20 mouse cellular contexts compared by ENCODE assay signal in the genomic region with DNA sequence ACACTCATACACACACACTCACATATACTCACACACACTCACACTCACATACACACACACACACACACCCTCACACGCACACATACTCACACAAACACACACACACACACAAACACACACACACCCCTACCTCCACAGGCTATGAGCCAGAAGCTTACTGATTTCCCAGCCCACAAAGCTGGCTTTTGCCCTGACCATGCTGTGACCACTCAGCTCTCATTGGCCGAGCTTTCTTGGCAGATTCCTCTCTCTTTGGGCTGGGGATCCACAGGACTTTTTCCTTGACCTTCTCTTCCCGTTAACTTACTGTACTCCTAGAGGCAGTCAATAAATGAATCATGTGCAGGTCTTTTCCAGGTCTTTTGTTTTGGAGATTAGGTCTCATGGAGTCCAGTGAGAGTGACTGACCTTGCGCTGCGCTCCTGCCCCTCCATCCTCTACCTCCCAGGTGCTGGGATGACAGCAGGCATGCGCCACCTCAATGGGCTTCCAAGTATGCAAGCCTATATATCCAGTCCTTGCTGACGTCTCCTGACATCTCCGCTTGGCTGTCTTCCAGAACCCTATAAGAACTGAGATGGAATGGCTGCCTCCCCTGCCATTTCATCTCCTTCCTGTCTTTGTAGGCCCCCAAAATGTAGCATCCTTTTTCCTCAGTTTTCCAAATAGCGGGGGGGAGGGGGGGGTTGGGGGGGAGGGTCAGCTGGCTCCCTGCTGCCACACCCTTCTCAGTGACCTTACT. TPM values are rescaled to one million over a fixed set of nuclear protein-coding genes. Genes with fewer than 3 reads are reported as not detected.
DNase-seq lines count a peak whose midpoint lies in the region; ATAC-seq lines count a peak whose summit lies in the region.
"Had no signal": no experiment of that assay in that cellular context is flagged by ENCODE, and none has a peak within 500 bp of the region (broad histone marks: within the 10 kb centered on the region; RNA-seq: fewer than 3 reads in every experiment).

No protein-coding gene starts in this region.

- ATAC-seq in forebrain, embryonic 14.5 days, result no peak
- no peak for ATAC-seq in forebrain, embryonic 15.5 days (replicated peaks)
- no peak for ATAC-seq in hindbrain, embryonic 13.5 days (ENCODE audit: low FRiP score)

- peaks cover 10% of the 10 kb centered on the region for H3K4me1 ChIP-seq in forebrain, embryonic 14.5 days (ENCODE audit: control insufficient read depth, insufficient read depth, low read length)
- H3K4me1 ChIP-seq in forebrain, embryonic 15.5 days, result peaks cover 27% of the 10 kb centered on the region
- peaks cover 10% of the 10 kb centered on the region; the same call in 1 of the 2 replicates for H3K4me1 ChIP-seq in hindbrain, embryonic 13.5 days (replicated peaks)

- intact Hi-C loops in left cerebral cortex, postnatal 36 days (cut with DNase I), result no loop called here

- peak; percentile 58 for DNase-seq in forebrain, embryonic 14.5 days (ENCODE audit: low spot score)
- DNase-seq in 3T3-L1 (ENCODE audit: low read depth, low spot score), result peak; percentile 23
- peak; percentile 63 for DNase-seq in adrenal gland, adult 2 months
- DNase-seq in kidney, adult 9 months, result peak; percentile 86
- DNase-seq in left cerebral cortex, postnatal 36 days (ENCODE audit: low spot score in 2 of 2), result no peak
- DNase-seq: cerebellum, adult 9-10 months; gastrocnemius, postnatal 10 days; heart, adult 18-20 months; lung, adult 2 months; right cerebral cortex, postnatal 4 days had no signal

- H3K36me3 ChIP-seq in forebrain, embryonic 14.5 days (ENCODE audit: control insufficient read depth, insufficient read depth, low read length), result peaks cover 12% of the 10 kb centered on the region; the same call in 1 of the 2 replicates
- H3K36me3 ChIP-seq in forebrain, embryonic 15.5 days, result peaks cover 2% of the 10 kb centered on the region; the same call in 1 of the 2 replicates
- no peaks in the 10 kb centered on the region for H3K36me3 ChIP-seq in hindbrain, embryonic 13.5 days
- H3K36me3 ChIP-seq: embryonic facial prominence, embryonic 10.5 days; heart, embryonic 15.5 days had no signal

- no peak overlapping the region for H3K27ac ChIP-seq in forebrain, embryonic 14.5 days (ENCODE audit: low read depth, low read length)
- H3K27ac ChIP-seq in forebrain, embryonic 15.5 days (replicated peaks), result no peak overlapping the region
- H3K27ac ChIP-seq in hindbrain, embryonic 13.5 days, result no peak overlapping the region
- H3K27ac ChIP-seq: embryonic facial prominence, embryonic 10.5 days; heart, embryonic 15.5 days; macrophage had no signal

- H3K4me3 ChIP-seq in forebrain, embryonic 14.5 days (ENCODE audit: low read depth, low read length), result no peak overlapping the region
- H3K4me3 ChIP-seq in forebrain, embryonic 15.5 days, result no peak overlapping the region
- H3K4me3 ChIP-seq in hindbrain, embryonic 13.5 days, result no peak overlapping the region
- H3K4me3 ChIP-seq: embryonic facial prominence, embryonic 10.5 days; erythroblast, embryonic 14.5 days; heart, embryonic 15.5 days had no signal

- H3K27me3 ChIP-seq in forebrain, embryonic 14.5 days (replicated peaks; ENCODE audit: control insufficient read depth, insufficient read depth, low read length), result no peaks in the 10 kb centered on the region
- H3K27me3 ChIP-seq in forebrain, embryonic 15.5 days, result no peaks in the 10 kb centered on the region
- peaks cover 46% of the 10 kb centered on the region for H3K27me3 ChIP-seq in hindbrain, embryonic 13.5 days

- no peak overlapping the region for H3K9ac ChIP-seq in forebrain, embryonic 14.5 days (ENCODE audit: low read length)
- H3K9ac ChIP-seq in forebrain, embryonic 15.5 days (replicated peaks), result no peak overlapping the region
- no peak overlapping the region for H3K9ac ChIP-seq in hindbrain, embryonic 13.5 days
- H3K9ac ChIP-seq: heart, embryonic 15.5 days had no signal

- WGBS in forebrain, embryonic 14.5 days, result 73% methylated on average over 9 of the region's 9 CpGs
- WGBS in forebrain, embryonic 15.5 days, result 76% methylated on average over 9 of the region's 9 CpGs
- 81% methylated on average over 9 of the region's 9 CpGs for WGBS in hindbrain, embryonic 13.5 days

- H3K9me3 ChIP-seq in forebrain, embryonic 14.5 days (replicated peaks; ENCODE audit: control insufficient read depth, low read length), result no peaks in the 10 kb centered on the region
- H3K9me3 ChIP-seq in forebrain, embryonic 15.5 days, result no peaks in the 10 kb centered on the region
- no peaks in the 10 kb centered on the region for H3K9me3 ChIP-seq in hindbrain, embryonic 13.5 days
- H3K9me3 ChIP-seq: embryonic facial prominence, embryonic 10.5 days; heart, embryonic 15.5 days had no signal

- no peak overlapping the region for H3K4me2 ChIP-seq in forebrain, embryonic 14.5 days (ENCODE audit: low read length)
- no peak overlapping the region for H3K4me2 ChIP-seq in forebrain, embryonic 15.5 days (replicated peaks)
- no peak overlapping the region for H3K4me2 ChIP-seq in hindbrain, embryonic 13.5 days
- H3K4me2 ChIP-seq: heart, embryonic 15.5 days; liver, embryonic 11.5 days; midbrain, embryonic 11.5 days had no signal

RNA-seq across cellular contexts. Expression of a gene that starts 22.2 kb away (rescaled TPM):
- 61.3 and 68.6 TPM in 2 replicates for polyA plus RNA-seq in forebrain, embryonic 14.5 days (2014; fragmentation: Nextera tagmentation; extraction: Ambion mirVana)
- 68.9 and 78.8 TPM in 2 replicates for polyA plus RNA-seq in forebrain, embryonic 15.5 days (2015; fragmentation: Nextera tagmentation; extraction: Ambion mirVana)
- not detected for total RNA-seq in adrenal gland, adult 2 months (2021)
- not detected in 2 replicates for polyA plus RNA-seq in adrenal gland, adult 2 months (2012; rRNA removed)
- 10 to 100 TPM; 34.2 to 45.2 TPM for total RNA-seq in left cerebral cortex, postnatal 36 days (2021)
- not detected in 2 replicates for polyA plus RNA-seq in hindbrain, embryonic 13.5 days (2015; fragmentation: Nextera tagmentation; extraction: Ambion mirVana)
- total RNA-seq: gastrocnemius, postnatal 10 days; heart, adult 18-20 months; hematopoietic stem cell, adult 5-6 weeks had no signal
- polyA plus RNA-seq: erythroblast, embryonic 14.5 days; heart, embryonic 15.5 days; lung, adult 2 months; macrophage; neural tube, embryonic 14.5 days had no signal

Comparison
In these comparisons a context has a peak if more than half of its experiments do, and no peak if none do; other contexts are left out.
1. DNase-seq: peak in forebrain, embryonic 14.5 days (single experiment), 3T3-L1 (single experiment), adrenal gland, adult 2 months (single experiment) and kidney, adult 9 months (single experiment); none in left cerebral cortex, postnatal 36 days (0 of 2).
2. RNA of a gene that starts 22.2 kb away (polyA plus RNA-seq): 68.9 to 78.8 TPM in forebrain, embryonic 15.5 days and 61.3 to 68.6 TPM in forebrain, embryonic 14.5 days; not detected in hindbrain, embryonic 13.5 days and not detected in adrenal gland, adult 2 months; every median in the first group is over 10 times any median in the second.